Mouse (Mus musculus): ENCODE data around the gene Obox5.
"Not testable (repeated sequence)": the region's sequence is repeated elsewhere in the genome, so short reads cannot be mapped to it uniquely, and the experiment has no call there.

Gene Obox5

GRCm38 (mm10) chr7:15749831-15750230 lies at the start of gene Obox5:
Gene Obox5 (plus strand): TSS chr7:15750131.
- DNase-seq (ENCODE audit: low read depth, low spot score), result not testable (repeated sequence)

DNA sequence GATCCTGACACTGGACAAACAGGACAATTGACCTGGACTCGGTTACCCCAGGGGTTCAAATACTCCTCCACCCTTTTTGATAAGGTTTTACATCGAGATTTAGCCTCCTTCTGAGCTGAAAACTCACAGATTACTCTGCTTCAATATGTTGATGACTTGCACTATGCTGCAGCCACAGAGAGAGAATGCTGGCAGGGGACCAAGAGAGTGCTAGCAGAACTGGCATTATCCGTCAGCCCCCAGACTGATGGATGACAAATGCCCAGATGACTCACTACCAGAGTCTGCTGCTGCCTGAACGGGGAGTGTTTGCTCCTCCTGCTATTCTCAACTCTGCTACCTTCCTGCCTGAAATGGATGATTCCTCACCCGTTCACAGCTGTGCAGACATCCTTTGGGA lies 635 bp upstream of the Obox5 start:
- not testable (repeated sequence) for DNase-seq (ENCODE audit: low read depth, low spot score)
